Mouse (Mus musculus) adipocyte (in vitro differentiated cells): Measurements from ENCODE around the gene Ebna1bp2.

ENCODE experiments used
- DNase-seq: peaks from one replicate; pipeline ENCODE4 v3.0.0-alpha.2; 2016; ENCODE audit warnings: low spot score

Ebna1bp2 gene

DNA sequence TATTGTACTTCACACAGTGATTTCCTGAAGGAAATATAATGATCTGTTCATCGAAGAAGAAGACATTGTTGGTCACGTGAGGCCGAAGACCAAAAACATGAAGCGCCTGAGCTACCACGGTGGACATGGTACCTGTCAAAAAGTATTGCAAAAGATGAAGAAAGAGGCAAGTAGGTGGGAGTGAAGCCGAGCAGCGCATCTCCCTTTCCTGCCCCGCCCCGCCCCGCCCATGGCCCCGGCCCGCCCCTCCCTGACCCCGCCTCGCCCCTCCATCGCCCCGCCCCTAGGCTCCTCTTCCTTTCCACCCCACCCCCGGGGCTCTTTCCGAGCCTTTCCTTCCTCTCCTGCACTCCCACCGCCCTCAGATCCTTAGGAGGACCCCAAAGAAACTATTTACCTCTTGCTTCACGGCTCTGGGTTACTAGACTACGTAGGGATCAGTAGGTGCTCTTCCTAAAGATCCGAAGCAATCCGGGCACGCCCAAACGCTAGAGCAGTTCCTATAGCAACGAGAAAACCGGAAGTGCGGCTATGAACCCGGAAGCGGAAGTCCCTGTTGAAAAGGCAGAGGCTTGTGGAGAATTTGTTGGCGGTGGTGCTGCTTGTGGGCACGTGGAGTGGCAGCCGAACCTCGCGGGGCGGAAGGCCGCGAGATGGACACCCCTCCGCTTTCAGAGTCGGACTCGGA lies at the start of gene Ebna1bp2, which contains the start of gene Cfap57:
Ebna1bp2 (plus strand) TSS at position 521 of the 688 bp plus-strand sequence.
Cfap57 (minus strand) TSS at position 499 of the 688 bp plus-strand sequence.
- DNase-seq: peak; percentile 97

- DNase-seq: no peak
Observed at GRCm38 (mm10) chr4:118571441-118571840, 49.2 kb upstream of the Ebna1bp2 start.

- DNase-seq: peak; percentile 88
Observed at GRCm38 (mm10) chr4:118576097-118576496, 44.5 kb upstream of the Ebna1bp2 start.

DNA sequence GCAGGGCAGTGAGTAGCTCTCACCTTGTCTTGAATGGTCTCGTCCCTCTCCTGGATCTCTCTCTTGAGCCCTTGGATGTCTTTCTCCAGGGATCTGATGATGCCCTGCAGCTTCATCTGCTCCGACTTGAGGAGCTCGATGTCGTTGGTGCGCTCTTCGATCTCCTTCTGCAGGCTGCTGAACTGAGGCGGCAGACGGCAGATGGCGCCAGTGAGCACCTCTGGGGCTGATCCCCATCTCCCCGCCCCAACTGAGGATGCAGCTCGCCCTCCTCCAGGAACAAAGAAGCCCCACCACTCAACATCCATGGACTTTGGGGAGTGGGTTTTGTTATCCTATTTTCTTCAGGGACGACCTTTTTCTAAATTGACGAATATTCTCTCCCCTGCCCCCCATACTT lies 41.3 kb upstream of the Ebna1bp2 start:
- DNase-seq: no peak

DNA sequence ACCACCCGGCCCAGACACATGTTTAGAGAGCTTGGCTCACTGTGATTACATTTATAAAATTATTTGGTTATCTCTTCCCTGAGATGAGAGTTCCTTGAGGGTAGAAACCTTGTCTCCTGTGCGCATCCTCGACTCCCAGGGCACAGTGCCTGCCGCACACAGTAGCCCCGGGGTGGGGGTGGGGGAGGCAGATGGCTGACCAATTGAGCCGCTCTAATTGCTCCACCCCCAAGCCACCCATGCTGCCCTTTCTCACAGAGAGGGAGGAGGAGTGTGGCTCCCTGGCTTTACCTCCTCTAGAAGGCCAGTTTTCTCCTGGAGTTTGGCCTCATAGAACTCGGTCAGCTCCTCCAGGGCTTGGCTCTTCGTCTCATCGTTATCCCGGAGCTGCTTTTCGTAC lies 39.1 kb upstream of the Ebna1bp2 start:
- DNase-seq: no peak

DNA sequence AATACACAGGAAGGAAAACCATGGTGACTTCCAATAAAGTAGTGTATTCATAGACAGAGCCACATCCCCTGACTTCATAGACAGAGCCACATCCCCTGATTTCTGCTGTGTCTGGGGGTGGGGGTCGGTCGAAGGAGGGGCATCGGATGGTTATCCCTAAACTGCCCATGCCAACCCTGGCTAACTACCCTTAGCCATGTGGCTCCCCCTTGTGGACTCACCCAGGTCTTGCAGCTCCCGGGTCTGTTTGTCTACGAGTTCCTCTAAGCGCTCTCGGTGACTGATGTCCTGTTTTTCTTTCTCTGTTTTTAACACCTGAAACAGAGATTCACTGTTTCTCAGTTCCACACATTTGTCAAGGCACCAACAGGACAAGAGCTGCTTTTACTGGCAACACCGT lies 38.0 kb upstream of the Ebna1bp2 start:
- DNase-seq: no peak

GRCm38 (mm10) chr4:118589053-118589732 lies 31.4 kb upstream of the Ebna1bp2 start:
- DNase-seq: no peak

DNA sequence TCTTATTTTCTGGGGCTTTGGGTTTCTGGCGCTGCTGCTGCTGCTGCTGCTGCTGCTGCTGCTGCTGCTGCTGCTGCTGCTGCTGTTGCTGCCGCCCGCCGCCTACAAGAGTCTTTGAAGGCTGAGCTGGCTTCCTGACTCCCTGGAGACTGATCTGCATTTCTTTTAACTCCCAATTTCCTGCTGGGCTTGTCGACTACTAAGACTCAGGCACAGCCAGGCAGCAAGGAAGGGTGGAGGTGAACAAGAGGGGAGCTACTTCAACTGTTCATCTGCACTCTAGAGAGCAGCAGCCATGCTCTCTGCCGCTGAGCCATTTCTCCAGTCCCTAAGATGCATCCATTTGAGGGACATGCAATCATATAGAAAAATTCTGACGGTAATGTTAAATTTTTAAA lies 30.9 kb upstream of the Ebna1bp2 start:
- no peak for DNase-seq

DNA sequence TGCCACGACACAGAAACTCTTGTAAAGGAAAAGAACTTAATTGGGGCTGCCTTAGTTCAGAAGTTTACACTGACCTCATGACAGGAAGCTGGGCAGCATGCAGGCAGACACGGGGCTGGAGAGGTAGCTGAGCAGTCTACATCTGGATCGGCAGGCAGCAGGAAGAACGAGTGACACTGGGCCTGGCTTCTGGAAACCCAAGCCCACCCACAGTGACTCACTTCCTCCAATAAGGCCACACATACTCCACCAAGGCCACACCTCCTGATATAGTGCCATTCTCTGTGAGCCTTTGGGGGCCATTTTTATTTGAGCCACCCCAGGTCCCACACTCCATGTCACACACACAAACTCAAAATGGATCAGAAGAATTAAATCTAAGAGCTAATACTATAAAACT lies 16.5 kb upstream of the Ebna1bp2 start:
- DNase-seq: no peak

- DNase-seq: no peak
Observed at GRCm38 (mm10) chr4:118609836-118610235, 10.8 kb upstream of the Ebna1bp2 start.

DNA sequence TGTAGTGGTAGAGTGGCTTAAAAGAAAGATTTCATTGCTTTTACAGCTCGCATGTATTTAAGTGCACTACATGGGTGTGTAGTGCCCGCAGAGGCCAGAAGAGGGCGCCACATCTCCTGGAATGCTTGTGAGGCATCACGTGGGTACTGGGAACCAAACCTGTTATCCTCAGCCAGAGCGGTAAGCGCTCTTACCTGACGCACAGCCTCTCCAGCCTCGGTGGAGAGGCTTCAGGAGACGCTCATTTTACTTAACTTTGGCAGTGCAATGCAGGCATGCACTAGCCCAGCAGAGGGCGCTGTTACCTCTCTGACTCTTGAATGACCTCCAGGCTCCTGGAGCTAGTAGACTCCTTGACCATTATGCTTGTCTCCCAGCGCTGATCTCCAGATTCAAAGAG lies 8.0 kb upstream of the Ebna1bp2 start:
- DNase-seq: no peak

- DNase-seq: no peak
Observed at GRCm38 (mm10) chr4:118615412-118615811, 5.2 kb upstream of the Ebna1bp2 start.

DNA sequence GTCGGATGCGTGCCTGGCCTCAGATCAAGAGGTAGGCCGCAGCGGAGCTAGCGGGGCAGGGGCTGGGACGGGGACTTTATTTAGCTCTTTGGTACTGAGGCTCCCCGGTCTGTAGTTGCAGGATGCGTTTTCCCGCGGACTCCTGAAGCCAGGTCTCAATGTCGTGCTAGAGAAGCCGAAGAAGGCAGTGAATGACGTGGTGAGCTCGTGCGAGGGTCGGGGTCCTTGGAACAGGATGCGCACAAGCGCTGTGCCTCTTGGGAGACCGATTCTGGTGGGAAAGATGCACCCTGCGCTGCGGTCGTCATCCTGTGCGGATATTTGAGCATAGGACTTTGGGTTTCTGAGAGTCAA lies 345 bp downstream of the Ebna1bp2 start:
- no peak for DNase-seq

GRCm38 (mm10) chr4:118621781-118622180 lies 1.2 kb downstream of the Ebna1bp2 start:
- no peak for DNase-seq

- no peak for DNase-seq
Observed at GRCm38 (mm10) chr4:118630261-118630660, 9.7 kb downstream of the Ebna1bp2 start.

DNA sequence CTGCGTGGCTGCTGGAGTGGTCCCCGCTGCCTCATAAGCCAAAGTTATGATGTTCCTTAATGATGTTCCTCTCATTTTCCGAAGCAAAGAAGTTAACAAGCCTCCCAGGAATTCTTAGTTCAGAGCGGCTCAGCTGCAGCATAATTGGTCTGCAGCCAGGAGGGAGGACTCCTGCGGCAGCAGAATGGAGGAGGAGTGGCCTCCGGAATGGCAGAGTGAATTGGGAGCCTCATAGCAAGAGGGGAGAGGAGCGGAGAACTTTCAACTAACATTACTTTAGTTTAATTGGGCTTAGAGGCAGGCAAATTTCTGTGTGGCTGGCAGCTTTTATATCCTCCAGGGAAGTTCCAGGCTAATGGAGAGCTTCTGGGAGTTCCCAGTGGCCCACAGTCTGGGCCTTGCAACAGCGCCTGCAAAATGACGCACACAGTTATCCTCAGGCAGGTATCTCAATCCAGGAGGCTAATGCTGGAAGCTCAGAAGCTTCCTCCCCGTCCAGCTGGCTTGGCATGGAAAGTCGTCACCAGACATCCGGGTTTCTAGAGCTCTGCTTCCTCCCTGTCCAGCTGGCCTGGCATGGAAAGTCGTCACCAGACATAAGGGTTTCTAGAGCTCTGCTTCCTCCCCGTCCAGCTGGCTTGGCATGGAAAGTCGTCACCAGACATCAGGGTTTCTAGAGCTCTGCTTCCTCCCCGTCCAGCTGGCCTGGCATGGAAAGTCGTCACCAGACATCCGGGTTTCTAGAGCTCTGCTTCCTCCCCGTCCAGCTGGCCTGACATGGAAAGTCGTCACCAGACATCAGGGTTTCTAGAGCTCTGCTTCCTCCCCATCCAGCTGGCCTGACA lies 22.0 kb downstream of the Ebna1bp2 start:
- no peak for DNase-seq

DNA sequence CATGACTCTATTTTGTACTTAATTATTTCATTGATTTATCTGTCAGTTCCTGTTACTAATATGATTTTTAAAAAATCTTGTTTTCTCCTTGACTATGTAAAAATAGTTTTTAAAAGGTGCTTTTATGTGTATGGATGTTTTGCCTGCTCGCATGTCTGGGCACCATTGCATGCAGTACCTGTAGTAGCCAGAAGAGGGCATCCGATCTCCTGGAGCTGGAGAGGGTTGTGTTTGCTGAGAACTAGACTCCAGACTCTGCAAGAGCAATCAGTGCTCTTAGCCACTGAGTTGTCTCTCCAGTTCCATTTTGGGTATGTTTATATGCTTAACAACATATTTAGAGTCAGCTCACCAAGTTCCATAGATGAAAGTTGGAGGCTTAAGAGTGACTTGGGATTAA lies 24.6 kb downstream of the Ebna1bp2 start:
- DNase-seq: peak; percentile 60

DNA sequence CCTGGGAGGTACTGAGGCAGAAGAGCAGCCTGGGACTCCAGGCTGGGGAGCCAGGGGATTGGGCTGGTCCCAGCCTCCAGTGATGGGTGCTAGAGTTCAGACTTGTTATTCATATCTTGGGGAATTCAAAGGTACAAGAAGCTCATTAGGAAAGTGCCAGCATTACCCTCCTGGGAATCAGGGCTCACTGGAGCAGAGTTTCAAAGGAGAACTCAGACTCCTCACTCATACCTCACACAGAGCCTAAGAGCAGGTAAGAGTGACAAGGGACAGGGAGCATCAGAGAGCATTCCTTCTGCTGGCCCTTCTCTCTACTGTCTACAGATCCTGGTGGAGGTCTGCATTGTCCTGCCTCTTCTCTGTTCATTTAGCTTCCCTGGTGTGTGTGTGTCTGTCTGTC lies 38.1 kb downstream of the Ebna1bp2 start, which contains the start of gene Olfr62:
Olfr62 (plus strand) TSS at position 301 of the 400 bp plus-strand sequence.
- DNase-seq: no peak
